8 mouse cellular contexts compared by ENCODE assay signal in the genomic region with DNA sequence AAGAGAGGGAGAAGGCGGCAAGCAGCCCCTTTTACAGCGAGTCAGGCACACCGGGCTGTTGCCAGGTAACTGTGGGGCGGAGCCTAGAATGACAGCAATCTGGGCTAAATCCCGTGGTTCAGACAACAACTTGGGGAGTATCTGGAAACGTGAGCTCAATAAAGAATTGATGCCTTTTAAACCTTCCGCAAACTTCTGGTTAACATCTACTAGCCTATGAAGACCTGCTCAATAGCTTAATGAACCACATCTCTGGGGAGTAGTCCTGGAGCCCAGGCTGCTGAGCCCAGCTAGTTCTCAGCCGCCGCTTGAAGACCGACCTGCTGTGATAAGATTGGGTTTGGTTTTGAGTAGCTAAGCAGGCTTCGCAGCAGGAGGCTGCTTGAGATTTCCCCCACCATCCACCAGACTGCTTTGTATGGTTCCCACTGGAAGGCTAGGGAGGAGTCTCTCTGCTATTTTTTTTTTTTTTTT.
A peak's percentile ranks its signal among the peaks of the same experiment; 100 is the strongest.
DNase-seq lines count a peak whose midpoint lies in the region.

No protein-coding gene starts in this region.

- DNase-seq in cerebellum, adult 8-10 months: peak; percentile 33
- DNase-seq in cerebellum, postnatal 4 days (ENCODE audit: low spot score in 2 of 2): no peak
- peak; percentile 55 to 58 for DNase-seq in right cerebral cortex, postnatal 10 days (ENCODE audit: low spot score in 2 of 2)
- no peak for DNase-seq in right cerebral cortex, postnatal 36 days (ENCODE audit: low spot score in 2 of 2)
- DNase-seq in kidney, postnatal 25 days: peak; percentile 23 to 43
- no peak for DNase-seq in testis, postnatal 14 days (ENCODE audit: low spot score)
- DNase-seq in T-cell, adult 2 months (ENCODE audit: low spot score): no peak
- no peak for DNase-seq in urinary bladder, postnatal 36 days (ENCODE audit: low spot score in 2 of 2)

Comparison
In these comparisons a context has a peak if more than half of its experiments do, and no peak if none do; other contexts are left out.
1. DNase-seq: peak in cerebellum, adult 8-10 months (single experiment), right cerebral cortex, postnatal 10 days (2 of 2) and kidney, postnatal 25 days (2 of 2); none in cerebellum, postnatal 4 days (0 of 2), right cerebral cortex, postnatal 36 days (0 of 2), testis, postnatal 14 days (single experiment), T-cell, adult 2 months (single experiment) and urinary bladder, postnatal 36 days (0 of 2).